Comparison of ENCODE assay signal across 7 mouse cellular contexts in genomic region chr12:79856116-79856909, GRCm38 (mm10).
DNase-seq lines count a peak whose midpoint lies in the region; ATAC-seq and TF ChIP-seq lines count a peak whose summit lies in the region.

No protein-coding gene starts in this region.

- no peak for TF ChIP-seq CTCF in heart, adult 2 months (IDR thresholded peaks at IDR 0.05)
- TF ChIP-seq CTCF in kidney, postnatal 0 days (IDR thresholded peaks at IDR 0.05; ENCODE audit: low read depth), result no peak

- ATAC-seq in embryonic facial prominence, embryonic 13.5 days (ENCODE audit: insufficient number of reproducible peaks, insufficient read depth, low FRiP score, low TSS enrichment, low read depth), result no peak
- peak; percentile 55 for ATAC-seq in kidney, postnatal 0 days (replicated peaks; ENCODE audit: low FRiP score, low read depth)
- no peak for ATAC-seq in CD4-positive, CD25-positive, alpha-beta regulatory T cell, adult 4 months

- H3K79me2 ChIP-seq in heart, adult 2 months (replicated peaks; ENCODE audit: control insufficient read depth, insufficient read depth, low read length), result no peaks in the 10 kb centered on the region

- H3K9me3 ChIP-seq in embryonic facial prominence, embryonic 13.5 days, result no peaks in the 10 kb centered on the region
- H3K9me3 ChIP-seq in kidney, postnatal 0 days (replicated peaks; ENCODE audit: low read length), result no peaks in the 10 kb centered on the region

- 0 out of 2 replicates have a peak, but pooled peaks have one; percentile 46 for TF ChIP-seq EP300 in heart, adult 2 months (IDR thresholded peaks at IDR 0.05; ENCODE audit: insufficient read depth, low read depth, low read length)

- H3K27ac ChIP-seq in embryonic facial prominence, embryonic 13.5 days, result peak overlapping the region; percentile 73
- H3K27ac ChIP-seq in heart, adult 2 months, result peak overlapping the region; percentile 62
- H3K27ac ChIP-seq in kidney, postnatal 0 days, result peak overlapping the region; percentile 77

- H3K36me3 ChIP-seq in embryonic facial prominence, embryonic 13.5 days, result no peaks in the 10 kb centered on the region
- peaks cover 5% of the 10 kb centered on the region for H3K36me3 ChIP-seq in heart, adult 2 months (ENCODE audit: control insufficient read depth, insufficient read depth, low read length)
- H3K36me3 ChIP-seq in kidney, postnatal 0 days (ENCODE audit: insufficient read depth, low read length), result no peaks in the 10 kb centered on the region

- peaks cover 72% of the 10 kb centered on the region for H3K4me1 ChIP-seq in embryonic facial prominence, embryonic 13.5 days
- peaks cover 18% of the 10 kb centered on the region for H3K4me1 ChIP-seq in heart, adult 2 months (ENCODE audit: control insufficient read depth, insufficient read depth, low read length)
- H3K4me1 ChIP-seq in kidney, postnatal 0 days (replicated peaks; ENCODE audit: insufficient read depth, low read length), result peaks cover 26% of the 10 kb centered on the region; the same call in 1 of the 2 replicates

- H3K4me3 ChIP-seq in embryonic facial prominence, embryonic 13.5 days, result no peak overlapping the region
- no peak overlapping the region for H3K4me3 ChIP-seq in heart, adult 2 months
- H3K4me3 ChIP-seq in kidney, postnatal 0 days (replicated peaks; ENCODE audit: low read depth, low read length), result no peak overlapping the region

- intact Hi-C loops in heart, adult 2 months (cut with DNase I), result no loop called here

- no peak overlapping the region for H3K9ac ChIP-seq in embryonic facial prominence, embryonic 13.5 days
- H3K9ac ChIP-seq in heart, adult 2 months (ENCODE audit: low read depth, low read length), result no peak overlapping the region; the same call in 1 of the 2 replicates
- no peak overlapping the region for H3K9ac ChIP-seq in kidney, postnatal 0 days (ENCODE audit: low read depth, low read length)

- H3K27me3 ChIP-seq in embryonic facial prominence, embryonic 13.5 days, result no peaks in the 10 kb centered on the region
- H3K27me3 ChIP-seq in heart, adult 2 months (ENCODE audit: control insufficient read depth, insufficient read depth, low read length), result no peaks in the 10 kb centered on the region
- H3K27me3 ChIP-seq in kidney, postnatal 0 days (ENCODE audit: insufficient read depth, low read length), result no peaks in the 10 kb centered on the region

- peak; percentile 85 to 86 for DNase-seq in heart, adult 2 months
- DNase-seq in kidney, postnatal 0 days (ENCODE audit: low spot score), result peak; percentile 96
- DNase-seq in skeletal muscle tissue, adult 2 months (ENCODE audit: low read depth, low spot score), result peak; percentile 67
- DNase-seq in right cerebral cortex, postnatal 14 days, result no peak
- no peak for DNase-seq in frontal cortex, postnatal 14 days (ENCODE audit: low spot score in 2 of 2)

- H3K4me2 ChIP-seq in embryonic facial prominence, embryonic 13.5 days, result peak overlapping the region; percentile 7; the same call in 1 of the 2 replicates
- no peak overlapping the region for H3K4me2 ChIP-seq in kidney, postnatal 0 days (ENCODE audit: low read length)

- 60% methylated on average over 11 of the region's 11 CpGs for WGBS in embryonic facial prominence, embryonic 13.5 days
- 30% methylated on average over 11 of the region's 11 CpGs for WGBS in heart, adult 2 months
- WGBS in kidney, postnatal 0 days, result 36% methylated on average over 11 of the region's 11 CpGs

- TF ChIP-seq POLR2A in heart, adult 2 months (IDR thresholded peaks at IDR 0.05; ENCODE audit: insufficient read depth, low read depth, low read length), result peak; percentile 27; the same call in 1 of the 2 replicates

Comparison
In these comparisons a context has a peak if more than half of its experiments do, and no peak if none do; other contexts are left out.
1. DNase-seq: peak in heart, adult 2 months (2 of 2), kidney, postnatal 0 days (single experiment) and skeletal muscle tissue, adult 2 months (single experiment); none in right cerebral cortex, postnatal 14 days (single experiment) and frontal cortex, postnatal 14 days (0 of 2).
2. Peak in every context shown above with its lines, with median percentiles within 50 percentile points of each other: H3K27ac ChIP-seq.